Mouse (Mus musculus) embryonic facial prominence, embryonic 12.5 days (tissue): ENCODE data around the gene Erich3. TPM values are rescaled to one million over a fixed set of nuclear protein-coding genes. Genes with fewer than 3 reads are reported as not detected.
"Not testable (repeated sequence)": the region's sequence is repeated elsewhere in the genome, so short reads cannot be mapped to it uniquely, and the experiment has no call there.

Source experiments
- ATAC-seq: fragments of 200-750 bp; cut with Nextera tagmentation; 2 replicates; pipeline ENCODE4 v1.8.0; 2017; ENCODE audit not compliant: insufficient number of reproducible peaks, insufficient read depth, low FRiP score, low TSS enrichment
- H3K27ac ChIP-seq: fragments of 300-500 bp; sonication (generic); 2 replicates; pipeline ENCODE4 v1.5.1; 2016; ENCODE audit warnings: mild to moderate bottlenecking
- H3K27me3 ChIP-seq: fragments of 300-500 bp; sonication (generic); 2 replicates; pipeline ENCODE4 v1.6.1; 2016; ENCODE audit warnings: mild to moderate bottlenecking, moderate library complexity
- H3K36me3 ChIP-seq: fragments of 300-500 bp; sonication (generic); 2 replicates; pipeline ENCODE4 v1.6.1; 2016; ENCODE audit warnings: mild to moderate bottlenecking
- H3K4me1 ChIP-seq: fragments of 300-500 bp; sonication (generic); 2 replicates; pipeline ENCODE4 v1.6.1; 2016
- H3K4me2 ChIP-seq: fragments of 300-500 bp; sonication (generic); replicated peaks from 2 replicates; pipeline ENCODE4 v1.6.1; 2016; ENCODE audit warnings: mild to moderate bottlenecking, moderate library complexity
- H3K4me3 ChIP-seq: fragments of 300-500 bp; sonication (generic); 2 replicates; pipeline ENCODE4 v1.5.1; 2016; ENCODE audit warnings: mild to moderate bottlenecking
- H3K9ac ChIP-seq: fragments of 300-500 bp; sonication (generic); 2 replicates; pipeline ENCODE4 v1.6.1; 2016; ENCODE audit warnings: mild to moderate bottlenecking, moderate library complexity
- H3K9me3 ChIP-seq: fragments of 300-500 bp; sonication (generic); 2 replicates; pipeline ENCODE4 v1.6.1; 2016; ENCODE audit warnings: mild to moderate bottlenecking, moderate library complexity
- WGBS: fragments of 180-500 bp; shearing (Covaris S2); methylation state at CpG from one replicate; pipeline ENCODE4 v1.1.7; 2016; 5-methylcytosine and 5-hydroxymethylcytosine counted together
- polyA plus RNA-seq: library from polyadenylated mRNA; unstranded; fragments of >200 nt; fragmentation: Nextera tagmentation; extraction: Ambion mirVana; gene quantifications from 2 replicates; pipeline ENCODE4 v1.2.1, GENCODE M21; 2016

The Erich3 gene
- polyA plus RNA-seq, result 0.06 and 0.32 TPM in 2 replicates

DNA sequence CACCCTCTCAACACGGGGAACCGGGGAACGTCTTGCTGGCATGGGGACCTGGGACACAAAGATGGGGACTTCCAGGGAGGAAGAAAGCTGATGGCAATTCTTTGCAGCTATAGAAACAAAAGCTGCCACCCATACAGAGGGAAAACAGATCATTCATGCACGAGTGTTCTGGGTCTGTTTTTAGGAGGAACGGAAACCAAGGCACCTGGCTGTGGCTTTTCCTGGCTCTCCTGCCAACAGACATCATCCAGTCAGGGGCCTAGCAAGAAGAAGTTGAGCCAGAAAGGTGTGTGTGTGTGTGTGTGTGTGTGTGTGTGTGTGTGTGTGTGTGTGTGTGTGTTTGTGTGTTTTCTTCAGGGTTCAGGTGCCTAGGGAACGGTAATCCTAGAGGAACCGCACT, at the start of gene Erich3:
TSS of gene Erich3 (plus strand) at position 315 of the 400 bp plus-strand sequence.
- Histone ChIP-seq H3K27ac (no peak within 1 kb of the TSS), H3K4me2 (peak within 1 kb of the TSS; percentile 67), H3K4me1 (peaks cover 8% of the 10 kb centered on the region; the same call in 1 of the 2 replicates), H3K9ac (no peak within 1 kb of the TSS; the same call in 1 of the 2 replicates), H3K27me3 (peaks cover 31% of the 10 kb centered on the region), H3K36me3 (no peaks in the 10 kb centered on the region), H3K9me3 (no peaks in the 10 kb centered on the region), H3K4me3 (peak within 1 kb of the TSS; percentile 33)
- ATAC-seq, result no peak
- 23% methylated on average over 7 of the region's 7 CpGs for WGBS

DNA sequence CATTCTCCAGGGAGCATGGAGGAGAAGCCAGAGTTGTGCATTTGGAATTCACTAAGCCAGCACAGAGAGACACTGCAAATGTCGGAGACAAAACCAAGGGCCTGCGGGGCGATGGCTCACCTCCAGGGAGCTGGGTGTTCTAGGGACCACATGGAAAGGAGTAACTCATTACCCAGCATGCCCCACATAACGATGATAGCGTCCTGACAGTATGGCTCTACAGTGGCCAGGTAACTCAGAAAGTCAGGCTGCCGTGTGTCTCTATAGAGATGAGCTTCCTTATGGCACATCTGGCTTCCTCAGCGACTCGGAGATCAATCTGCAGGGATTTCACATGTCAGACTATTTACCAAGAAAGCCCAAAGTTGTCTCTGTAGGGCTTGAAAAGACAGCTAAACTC, 48.9 kb upstream of the Erich3 start:
- ATAC-seq, result no peak
- Histone ChIP-seq H3K9me3 (no peaks in the 10 kb centered on the region), H3K27me3 (no peaks in the 10 kb centered on the region), H3K4me2 (no peak overlapping the region), H3K9ac (no peak overlapping the region), H3K36me3 (peaks cover 23% of the 10 kb centered on the region; the same call in 1 of the 2 replicates), H3K27ac (no peak overlapping the region), H3K4me1 (no peaks in the 10 kb centered on the region), H3K4me3 (no peak overlapping the region)
- 90% methylated on average over 8 of the region's 8 CpGs for WGBS

GRCm38 (mm10) chr3:154615304-154615703, 48.4 kb upstream of the Erich3 start:
- Histone ChIP-seq H3K4me3 (no peak overlapping the region), H3K9ac (no peak overlapping the region), H3K4me2 (no peak overlapping the region), H3K27me3 (no peaks in the 10 kb centered on the region), H3K27ac (no peak overlapping the region), H3K36me3 (peaks cover 23% of the 10 kb centered on the region; the same call in 1 of the 2 replicates), H3K9me3 (no peaks in the 10 kb centered on the region), H3K4me1 (no peaks in the 10 kb centered on the region)
- ATAC-seq, result no peak
- WGBS, result 84% methylated on average over 7 of the region's 7 CpGs

- H3K36me3 ChIP-seq, result peaks cover 19% of the 10 kb centered on the region; the same call in 1 of the 2 replicates
- no peak overlapping the region for H3K4me3 ChIP-seq
- no peak overlapping the region for H3K27ac ChIP-seq
- H3K9ac ChIP-seq, result no peak overlapping the region
- no peaks in the 10 kb centered on the region for H3K4me1 ChIP-seq
- 86% methylated on average over 4 of the region's 4 CpGs for WGBS
- no peaks in the 10 kb centered on the region for H3K9me3 ChIP-seq
- H3K27me3 ChIP-seq, result no peaks in the 10 kb centered on the region
- H3K4me2 ChIP-seq, result no peak overlapping the region
- no peak for ATAC-seq
These were observed 47.6 kb upstream of the Erich3 start for GRCm38 (mm10) chr3:154616106-154616505.

GRCm38 (mm10) chr3:154628284-154628683, 35.4 kb upstream of the Erich3 start:
- Histone ChIP-seq H3K9ac (no peak overlapping the region), H3K4me3 (no peak overlapping the region), H3K4me2 (no peak overlapping the region), H3K9me3 (no peaks in the 10 kb centered on the region), H3K4me1 (no peaks in the 10 kb centered on the region), H3K36me3 (no peaks in the 10 kb centered on the region), H3K27ac (no peak overlapping the region), H3K27me3 (no peaks in the 10 kb centered on the region)
- peak; percentile 52; the same call in 1 of the 2 replicates for ATAC-seq

DNA sequence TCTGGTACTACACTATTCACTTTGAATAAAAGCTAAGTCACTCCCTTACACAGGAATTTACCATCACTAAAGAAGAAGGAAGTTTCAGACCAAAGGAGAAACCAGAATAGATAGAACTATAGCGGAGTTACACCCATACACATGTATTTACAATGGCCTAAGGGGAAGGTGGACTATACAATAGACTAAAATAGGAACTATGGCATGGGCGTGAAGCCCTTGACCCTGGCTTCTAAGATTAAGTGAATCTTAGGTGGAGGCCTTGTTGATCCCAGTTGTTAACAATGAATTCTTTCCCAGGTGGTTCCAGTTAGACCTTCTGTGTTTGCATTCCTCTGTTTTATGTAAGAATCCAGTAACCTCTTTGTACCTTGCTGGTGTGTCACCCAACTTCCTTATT, 32.4 kb upstream of the Erich3 start:
- 88% methylated on average over 2 of the region's 2 CpGs for WGBS
- not testable (repeated sequence) for H3K4me1 ChIP-seq, H3K9ac ChIP-seq, H3K9me3 ChIP-seq, ATAC-seq, H3K27ac ChIP-seq, H3K27me3 ChIP-seq, H3K4me3 ChIP-seq, H3K36me3 ChIP-seq, H3K4me2 ChIP-seq

GRCm38 (mm10) chr3:154633091-154633490, 30.6 kb upstream of the Erich3 start:
- H3K4me3 ChIP-seq, result no peak overlapping the region
- ATAC-seq, result no peak
- no peaks in the 10 kb centered on the region for H3K36me3 ChIP-seq
- H3K4me2 ChIP-seq, result no peak overlapping the region
- no peaks in the 10 kb centered on the region for H3K4me1 ChIP-seq
- WGBS, result 80% methylated on average over 5 of the region's 5 CpGs
- no peak overlapping the region for H3K9ac ChIP-seq
- no peaks in the 10 kb centered on the region for H3K9me3 ChIP-seq
- no peak overlapping the region for H3K27ac ChIP-seq
- H3K27me3 ChIP-seq, result no peaks in the 10 kb centered on the region

GRCm38 (mm10) chr3:154646638-154647442, 16.8 kb upstream of the Erich3 start:
- no peak overlapping the region for H3K4me3 ChIP-seq
- no peaks in the 10 kb centered on the region for H3K36me3 ChIP-seq
- no peaks in the 10 kb centered on the region for H3K9me3 ChIP-seq
- 59% methylated on average over 29 of the region's 29 CpGs for WGBS
- H3K4me2 ChIP-seq, result peak overlapping the region; percentile 26
- ATAC-seq, result no peak
- no peak overlapping the region for H3K27ac ChIP-seq
- no peak overlapping the region for H3K9ac ChIP-seq
- H3K27me3 ChIP-seq, result no peaks in the 10 kb centered on the region
- H3K4me1 ChIP-seq, result no peaks in the 10 kb centered on the region

- H3K27me3 ChIP-seq, result 0 out of 2 replicates have a peak, but pooled peaks cover 5% of the 10 kb centered on the region
- H3K4me3 ChIP-seq, result no peak overlapping the region
- H3K9ac ChIP-seq, result no peak overlapping the region
- peak overlapping the region; percentile 26; the same call in 1 of the 2 replicates for H3K4me2 ChIP-seq
- H3K36me3 ChIP-seq, result no peaks in the 10 kb centered on the region
- no peaks in the 10 kb centered on the region for H3K4me1 ChIP-seq
- no peak overlapping the region for H3K27ac ChIP-seq
- 73% methylated on average over 7 of the region's 7 CpGs for WGBS
- ATAC-seq, result no peak
- H3K9me3 ChIP-seq, result no peaks in the 10 kb centered on the region
These were observed 16.2 kb upstream of the Erich3 start for GRCm38 (mm10) chr3:154647443-154647780.

GRCm38 (mm10) chr3:154649411-154650285, 14.0 kb upstream of the Erich3 start:
- Histone ChIP-seq H3K4me2 (no peak overlapping the region), H3K4me3 (no peak overlapping the region), H3K27ac (no peak overlapping the region), H3K36me3 (no peaks in the 10 kb centered on the region), H3K27me3 (0 out of 2 replicates have a peak, but pooled peaks cover 6% of the 10 kb centered on the region), H3K4me1 (no peaks in the 10 kb centered on the region), H3K9me3 (no peaks in the 10 kb centered on the region), H3K9ac (no peak overlapping the region)
- WGBS, result 45% methylated on average over 20 of the region's 20 CpGs
- no peak for ATAC-seq

DNA sequence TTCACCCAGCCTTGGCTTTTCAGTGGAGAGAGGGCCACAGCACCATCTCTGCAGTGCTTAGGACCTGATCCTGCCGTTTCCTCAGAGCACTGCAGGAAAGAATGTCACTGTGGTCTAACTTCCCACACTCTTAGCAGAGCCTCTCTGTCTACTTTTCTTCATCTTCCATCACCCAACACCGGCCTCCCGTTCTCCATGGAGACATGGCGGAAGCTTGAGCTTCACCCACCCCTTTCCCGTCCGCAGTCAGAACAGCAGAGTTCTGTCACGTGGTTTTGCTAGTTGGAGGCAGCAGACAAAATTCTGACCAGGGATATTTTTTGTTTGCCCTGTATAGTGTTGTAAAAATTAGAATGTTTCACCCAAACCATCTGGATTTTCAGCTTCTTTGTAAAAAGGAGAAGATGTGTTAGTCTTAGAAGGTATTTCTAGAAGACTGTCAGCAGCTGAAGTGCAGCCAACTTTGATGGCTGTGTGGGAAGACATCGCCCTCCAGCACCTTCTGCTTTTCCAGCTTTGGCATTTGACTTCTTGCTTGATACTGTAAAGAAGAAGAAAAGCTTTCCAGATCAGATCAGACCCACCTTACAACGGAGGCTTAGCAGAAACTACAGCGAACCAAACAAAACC, 12.4 kb upstream of the Erich3 start:
- Histone ChIP-seq H3K4me2 (no peak overlapping the region), H3K27me3 (0 out of 2 replicates have a peak, but pooled peaks cover 6% of the 10 kb centered on the region), H3K9ac (no peak overlapping the region), H3K36me3 (no peaks in the 10 kb centered on the region), H3K4me3 (no peak overlapping the region), H3K27ac (no peak overlapping the region), H3K4me1 (no peaks in the 10 kb centered on the region), H3K9me3 (no peaks in the 10 kb centered on the region)
- ATAC-seq, result no peak
- WGBS, result 81% methylated on average over 10 of the region's 10 CpGs
